Mouse (Mus musculus) spleen, adult 2 months (tissue): ENCODE measurements around the gene Ulk1.

Experiments used
- CTCF ChIP-seq: fragments of 200-500 bp; IDR thresholded peaks from 2 replicates; pipeline ENCODE4 v1.5.1; 2011; ENCODE audit warnings: mild to moderate bottlenecking, inconsistent platforms; ENCODE audit not compliant: insufficient read depth, insufficient read length, insufficient replicate concordance; ENCODE audit errors: extremely low read depth
- POLR2A ChIP-seq: fragments of 200-500 bp; IDR thresholded peaks from 2 replicates; pipeline ENCODE4 v1.6.1; 2011; ENCODE audit warnings: low read depth, low read length, inconsistent platforms

GRCm38 (mm10) chr5:110769272-110769671 lies 40.6 kb downstream of the Ulk1 start:
- TF ChIP-seq CTCF: no peak
- TF ChIP-seq POLR2A: no peak
